Mouse (Mus musculus): ENCODE measurements around the gene Atrip. TPM values are rescaled to one million over a fixed set of nuclear protein-coding genes. Genes with fewer than 3 reads are reported as not detected.

Gene Atrip
- polyA plus RNA-seq, 1 experiment from 2014 or later: 29.8 TPM

DNA sequence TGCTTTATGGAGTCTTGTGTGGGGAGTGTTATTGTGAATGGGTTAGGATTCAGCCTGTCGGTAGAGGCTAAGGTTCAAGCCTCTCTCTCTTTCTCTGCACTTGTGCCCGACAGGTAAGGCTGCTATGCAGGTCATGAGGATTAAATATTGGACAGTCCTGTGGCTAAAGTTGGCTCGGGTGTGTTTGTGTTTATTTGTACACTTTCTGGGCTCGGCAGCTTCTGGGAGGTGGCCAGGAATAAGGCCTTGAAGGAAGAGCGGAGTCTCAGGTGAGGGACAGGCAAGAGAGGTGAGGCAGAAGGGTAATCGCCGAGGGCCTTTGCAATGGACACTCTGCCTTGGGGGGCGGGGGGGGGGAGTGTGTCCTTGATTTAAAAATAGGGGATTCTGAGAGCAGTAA lies 33.7 kb downstream of the Atrip start:
- H3K4me1 ChIP-seq: peaks cover 6% of the 10 kb centered on the region; the same call in 1 of the 2 replicates
- no peaks in the 10 kb centered on the region; the same call in 1 of the 2 replicates for H3K27me3 ChIP-seq (replicated peaks)
- no peak overlapping the region for H3K4me2 ChIP-seq (replicated peaks)
- WGBS: 87% methylated on average over 8 of the region's 8 CpGs
- H3K4me3 ChIP-seq: no peak overlapping the region
- no peaks in the 10 kb centered on the region for H3K9me3 ChIP-seq
- no peak for ATAC-seq (ENCODE audit: low FRiP score, low read depth)
- no peaks in the 10 kb centered on the region for H3K36me3 ChIP-seq
- no peak overlapping the region for H3K27ac ChIP-seq
- H3K9ac ChIP-seq: no peak overlapping the region

DNA sequence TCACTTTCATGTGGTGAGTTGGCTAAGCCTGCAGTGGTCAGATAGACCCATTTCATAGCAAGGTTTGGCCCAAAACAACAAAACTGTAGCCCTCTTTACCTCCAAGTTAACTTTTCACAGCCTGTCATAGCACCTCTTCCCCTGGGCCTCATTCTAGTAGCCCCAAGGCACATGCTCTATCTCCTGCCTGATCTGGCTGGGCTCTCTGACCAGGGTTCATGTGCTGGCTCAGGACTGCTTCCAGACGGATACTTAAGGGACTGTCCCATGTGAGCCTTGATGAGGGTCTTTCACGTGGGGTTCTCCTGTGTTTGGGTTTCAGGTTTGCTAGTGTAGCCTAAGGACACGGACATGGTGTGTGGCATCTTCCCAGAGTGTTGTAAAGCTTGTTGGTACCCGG lies 34.2 kb downstream of the Atrip start:
- Histone ChIP-seq H3K4me1 (peaks cover 6% of the 10 kb centered on the region; the same call in 1 of the 2 replicates), H3K27me3 (replicated peaks) (no peaks in the 10 kb centered on the region; the same call in 1 of the 2 replicates), H3K36me3 (no peaks in the 10 kb centered on the region), H3K4me2 (replicated peaks) (peak overlapping the region; percentile 93; the same call in 1 of the 2 replicates), H3K27ac (no peak overlapping the region), H3K9ac (no peak overlapping the region), H3K9me3 (no peaks in the 10 kb centered on the region), H3K4me3 (no peak overlapping the region)
- no peak for ATAC-seq (ENCODE audit: low FRiP score, low read depth)
- 82% methylated on average over 4 of the region's 4 CpGs for WGBS

DNA sequence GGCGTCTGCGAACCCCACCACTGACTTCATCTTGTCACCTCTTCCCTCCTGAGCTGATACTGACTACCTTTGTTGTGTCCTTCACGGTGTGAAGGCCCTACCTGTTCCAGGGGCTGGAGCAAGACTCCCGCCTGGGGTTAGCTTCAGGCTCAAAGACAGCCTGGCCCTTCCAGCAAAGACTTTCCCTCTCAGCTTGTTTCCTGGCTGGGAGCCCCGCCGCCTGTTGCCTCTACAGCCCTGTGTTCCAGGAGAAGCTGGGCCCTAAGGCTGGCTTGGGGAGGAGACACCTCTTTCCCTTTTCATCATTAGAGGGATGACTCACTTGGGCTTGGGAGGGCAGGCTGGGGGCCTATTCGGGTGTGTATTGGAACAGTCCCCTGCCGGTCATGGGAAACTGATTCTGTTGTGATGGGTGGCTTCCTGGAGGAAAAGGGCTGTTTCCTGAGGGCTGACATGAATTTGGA lies 35.0 kb downstream of the Atrip start:
- Histone ChIP-seq H3K9ac (peak overlapping the region; percentile 72), H3K4me3 (peak overlapping the region; percentile 57), H3K27me3 (replicated peaks) (no peaks in the 10 kb centered on the region; the same call in 1 of the 2 replicates), H3K27ac (no peak overlapping the region), H3K9me3 (no peaks in the 10 kb centered on the region), H3K36me3 (no peaks in the 10 kb centered on the region), H3K4me2 (replicated peaks) (peak overlapping the region; percentile 93), H3K4me1 (peaks cover 6% of the 10 kb centered on the region; the same call in 1 of the 2 replicates)
- WGBS: 19% methylated on average over 8 of the region's 8 CpGs
- peak; percentile 50; the same call in 1 of the 2 replicates for ATAC-seq (ENCODE audit: low FRiP score, low read depth)

GRCm38 (mm10) chr9:109038086-109038895 lies 35.6 kb downstream of the Atrip start, which contains the start of gene Shisa5:
TSS of gene Shisa5 (plus strand) at chr9:109038565.
- whole genome bisulfite sequencing: under 1% methylated on average over 31 of the region's 40 CpGs
- H3K27ac ChIP-seq: no peak within 1 kb of the TSS
- no peaks in the 10 kb centered on the region for H3K36me3 ChIP-seq
- peak; percentile 74 for ATAC-seq (ENCODE audit: low FRiP score, low read depth)
- H3K9ac ChIP-seq: peak within 1 kb of the TSS; percentile 72
- peak within 1 kb of the TSS; percentile 93 for H3K4me2 ChIP-seq (replicated peaks)
- H3K9me3 ChIP-seq: no peaks in the 10 kb centered on the region
- H3K27me3 ChIP-seq (replicated peaks): no peaks in the 10 kb centered on the region; the same call in 1 of the 2 replicates
- peaks cover 6% of the 10 kb centered on the region; the same call in 1 of the 2 replicates for H3K4me1 ChIP-seq
- peak within 1 kb of the TSS; percentile 57 for H3K4me3 ChIP-seq

GRCm38 (mm10) chr9:109032435-109032834 lies 41.5 kb downstream of the Atrip start:
- H3K36me3 ChIP-seq: peaks cover 10% of the 10 kb centered on the region; the same call in 1 of the 2 replicates
- no peak overlapping the region for H3K9ac ChIP-seq
- no peak overlapping the region for H3K27ac ChIP-seq
- H3K4me3 ChIP-seq: no peak overlapping the region
- WGBS: 85% methylated on average over 6 of the region's 6 CpGs
- ATAC-seq (ENCODE audit: low FRiP score, low read depth): no peak
- H3K9me3 ChIP-seq: no peaks in the 10 kb centered on the region
- H3K4me1 ChIP-seq: no peaks in the 10 kb centered on the region
- no peak overlapping the region for H3K4me2 ChIP-seq (replicated peaks)
- no peaks in the 10 kb centered on the region for H3K27me3 ChIP-seq (replicated peaks)

- Histone ChIP-seq H3K9ac (no peak overlapping the region), H3K27ac (no peak overlapping the region), H3K4me1 (no peaks in the 10 kb centered on the region), H3K4me3 (no peak overlapping the region), H3K36me3 (peaks cover 12% of the 10 kb centered on the region; the same call in 1 of the 2 replicates), H3K27me3 (replicated peaks) (no peaks in the 10 kb centered on the region), H3K4me2 (replicated peaks) (no peak overlapping the region), H3K9me3 (no peaks in the 10 kb centered on the region)
- 84% methylated on average over 8 of the region's 8 CpGs for WGBS
- ATAC-seq (ENCODE audit: low FRiP score, low read depth): no peak
These were observed 42.2 kb downstream of the Atrip start for GRCm38 (mm10) chr9:109031686-109032085.

DNA sequence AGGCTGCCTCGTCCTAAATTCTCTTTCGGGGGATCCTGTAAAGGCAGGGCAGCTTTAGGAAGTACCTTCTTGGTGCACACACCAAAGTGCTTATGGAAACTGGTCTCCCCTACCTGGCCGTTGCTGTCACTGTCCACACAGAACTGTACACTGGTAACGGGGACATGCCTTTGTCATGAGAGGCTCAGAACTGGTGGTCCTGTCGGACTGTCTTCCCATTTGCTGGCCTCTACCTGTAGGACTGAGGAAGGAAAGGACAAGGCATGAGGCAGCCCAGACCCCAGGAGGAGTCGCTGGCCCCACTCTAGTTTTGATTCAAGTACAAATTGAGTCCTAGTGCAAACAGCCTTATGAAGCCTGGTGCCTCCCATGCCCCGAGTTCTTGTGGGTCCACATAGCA lies 42.9 kb downstream of the Atrip start:
- ATAC-seq (ENCODE audit: low FRiP score, low read depth): no peak
- Histone ChIP-seq H3K4me3 (no peak overlapping the region), H3K27me3 (replicated peaks) (no peaks in the 10 kb centered on the region), H3K36me3 (peaks cover 12% of the 10 kb centered on the region; the same call in 1 of the 2 replicates), H3K9ac (no peak overlapping the region), H3K27ac (no peak overlapping the region), H3K4me1 (no peaks in the 10 kb centered on the region), H3K9me3 (no peaks in the 10 kb centered on the region), H3K4me2 (replicated peaks) (no peak overlapping the region)
- WGBS: 90% methylated on average over 7 of the region's 7 CpGs

GRCm38 (mm10) chr9:109030312-109030711 lies 43.6 kb downstream of the Atrip start:
- Histone ChIP-seq H3K4me1 (no peaks in the 10 kb centered on the region), H3K27ac (no peak overlapping the region), H3K9me3 (no peaks in the 10 kb centered on the region), H3K4me2 (replicated peaks) (no peak overlapping the region), H3K9ac (no peak overlapping the region), H3K4me3 (no peak overlapping the region), H3K36me3 (peaks cover 13% of the 10 kb centered on the region; the same call in 1 of the 2 replicates), H3K27me3 (replicated peaks) (no peaks in the 10 kb centered on the region)
- WGBS: 77% methylated on average over 3 of the region's 3 CpGs
- ATAC-seq (ENCODE audit: low FRiP score, low read depth): no peak

GRCm38 (mm10) chr9:109028919-109029318 lies 45.0 kb downstream of the Atrip start:
- Histone ChIP-seq H3K36me3 (peaks cover 20% of the 10 kb centered on the region; the same call in 1 of the 2 replicates), H3K9me3 (no peaks in the 10 kb centered on the region), H3K4me3 (no peak overlapping the region), H3K9ac (no peak overlapping the region), H3K4me2 (replicated peaks) (no peak overlapping the region), H3K27me3 (replicated peaks) (no peaks in the 10 kb centered on the region), H3K27ac (no peak overlapping the region), H3K4me1 (no peaks in the 10 kb centered on the region)
- WGBS: 71% methylated on average over 5 of the region's 5 CpGs
- no peak for ATAC-seq (ENCODE audit: low FRiP score, low read depth)

GRCm38 (mm10) chr9:109028421-109028820 lies 45.5 kb downstream of the Atrip start:
- no peaks in the 10 kb centered on the region for H3K27me3 ChIP-seq (replicated peaks)
- 82% methylated on average over 3 of the region's 3 CpGs for WGBS
- H3K27ac ChIP-seq: no peak overlapping the region
- no peak overlapping the region for H3K4me2 ChIP-seq (replicated peaks)
- no peaks in the 10 kb centered on the region for H3K4me1 ChIP-seq
- H3K4me3 ChIP-seq: no peak overlapping the region
- no peak overlapping the region for H3K9ac ChIP-seq
- no peak for ATAC-seq (ENCODE audit: low FRiP score, low read depth)
- no peaks in the 10 kb centered on the region for H3K9me3 ChIP-seq
- peaks cover 22% of the 10 kb centered on the region; the same call in 1 of the 2 replicates for H3K36me3 ChIP-seq

GRCm38 (mm10) chr9:109027521-109027920 lies 46.4 kb downstream of the Atrip start:
- Histone ChIP-seq H3K27ac (no peak overlapping the region), H3K4me2 (replicated peaks) (no peak overlapping the region), H3K9me3 (no peaks in the 10 kb centered on the region), H3K4me1 (no peaks in the 10 kb centered on the region), H3K27me3 (replicated peaks) (no peaks in the 10 kb centered on the region), H3K9ac (no peak overlapping the region), H3K4me3 (no peak overlapping the region), H3K36me3 (peaks cover 23% of the 10 kb centered on the region; the same call in 1 of the 2 replicates)
- no peak for ATAC-seq (ENCODE audit: low FRiP score, low read depth)
- 82% methylated on average over 8 of the region's 8 CpGs for WGBS

DNA sequence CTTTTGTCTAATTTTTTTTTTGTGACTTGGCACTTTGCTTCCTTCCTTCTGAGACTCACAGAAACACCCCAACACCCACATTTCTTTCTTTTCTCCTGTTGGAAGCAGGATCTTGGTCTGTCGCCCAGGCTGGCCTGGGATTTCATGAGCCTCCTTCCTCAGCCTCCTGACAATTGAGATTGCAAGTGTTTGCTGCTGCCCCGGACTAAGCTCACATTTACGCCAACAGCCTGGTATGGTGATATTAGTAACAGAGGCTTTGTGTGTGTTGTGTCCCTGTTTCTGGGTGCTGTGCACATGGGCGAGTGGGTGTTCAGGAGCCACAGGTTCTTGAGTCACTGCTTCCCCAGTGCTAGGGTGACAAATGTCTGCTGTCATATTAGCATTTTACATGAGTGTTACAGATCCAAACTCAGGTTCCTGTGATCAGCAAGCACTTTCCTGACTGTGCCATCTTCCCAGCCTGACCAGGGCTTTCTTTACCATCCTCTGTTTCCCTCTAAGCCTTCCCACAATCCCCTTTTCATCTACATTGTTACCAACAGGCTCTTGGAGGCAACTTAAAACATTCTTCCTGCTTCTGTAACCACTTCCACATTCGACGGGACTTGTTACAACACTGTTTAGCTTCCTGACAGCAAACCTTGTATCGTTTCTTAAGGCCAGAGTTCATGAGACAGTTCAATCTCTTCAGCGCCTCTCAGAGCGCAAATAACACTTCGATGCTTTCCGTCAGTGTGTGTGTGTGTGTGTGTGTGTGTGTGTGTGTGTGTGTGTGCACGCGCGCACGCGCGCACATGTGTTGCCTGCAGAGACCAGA lies 50.8 kb downstream of the Atrip start:
- ATAC-seq (ENCODE audit: low FRiP score, low read depth): no peak
- 93% methylated on average over 17 of the region's 17 CpGs for WGBS
- no peak overlapping the region for H3K4me2 ChIP-seq (replicated peaks)
- H3K9ac ChIP-seq: no peak overlapping the region
- H3K36me3 ChIP-seq: peaks cover 16% of the 10 kb centered on the region; the same call in 1 of the 2 replicates
- no peak overlapping the region for H3K27ac ChIP-seq
- no peak overlapping the region for H3K4me3 ChIP-seq
- H3K27me3 ChIP-seq (replicated peaks): no peaks in the 10 kb centered on the region
- H3K9me3 ChIP-seq: no peaks in the 10 kb centered on the region
- no peaks in the 10 kb centered on the region for H3K4me1 ChIP-seq

Data from neural tube, embryonic 12.5 days (tissue).